Mouse (Mus musculus) midbrain, embryonic 11.5 days (tissue): ENCODE measurements around the gene Lamtor5. TPM values are rescaled to one million over a fixed set of nuclear protein-coding genes. Genes with fewer than 3 reads are reported as not detected.
"Not testable (repeated sequence)": the region's sequence is repeated elsewhere in the genome, so short reads cannot be mapped to it uniquely, and the experiment has no call there.

ENCODE experiments used
- ATAC-seq: fragments of 200-750 bp; cut with Nextera tagmentation; 2 replicates; pipeline ENCODE4 v1.8.0; 2017; ENCODE audit warnings: moderate TSS enrichment, moderate library complexity; ENCODE audit not compliant: low FRiP score
- DNase-seq: peaks from one replicate; pipeline ENCODE4 v3.0.0; 2015; ENCODE audit warnings: low spot score; ENCODE audit errors: missing footprints
- H3K27ac ChIP-seq: fragments of 300-500 bp; sonication (generic); 2 replicates; pipeline ENCODE4 v1.5.1; 2014; ENCODE audit warnings: low read depth, low read length
- H3K27me3 ChIP-seq: fragments of 300-500 bp; sonication (generic); 2 replicates; pipeline ENCODE4 v1.6.1; 2014; ENCODE audit warnings: mild to moderate bottlenecking, low read length, moderate library complexity, mixed read lengths; ENCODE audit not compliant: control insufficient read depth, insufficient read depth
- H3K36me3 ChIP-seq: fragments of 300-500 bp; sonication (generic); 2 replicates; pipeline ENCODE4 v1.6.1; 2014; ENCODE audit warnings: mild to moderate bottlenecking, low read length, moderate library complexity, mixed read lengths; ENCODE audit not compliant: control insufficient read depth, insufficient read depth
- H3K4me1 ChIP-seq: fragments of 300-500 bp; sonication (generic); 2 replicates; pipeline ENCODE4 v1.6.1; 2014; ENCODE audit warnings: low read length; ENCODE audit not compliant: control insufficient read depth, insufficient read depth
- H3K4me2 ChIP-seq: fragments of 300-500 bp; sonication (generic); 2 replicates; pipeline ENCODE4 v1.6.1; 2014; ENCODE audit warnings: mild to moderate bottlenecking, moderate library complexity
- H3K4me3 ChIP-seq: fragments of 300-500 bp; sonication (generic); 2 replicates; pipeline ENCODE4 v1.5.1; 2014; ENCODE audit warnings: low read depth, low read length
- H3K9ac ChIP-seq: fragments of 300-500 bp; sonication (generic); 2 replicates; pipeline ENCODE4 v1.6.1; 2014; ENCODE audit warnings: low read length
- H3K9me3 ChIP-seq: fragments of 300-500 bp; sonication (generic); 2 replicates; pipeline ENCODE4 v1.6.1; 2016; ENCODE audit warnings: low read length; ENCODE audit not compliant: control insufficient read depth
- WGBS: fragments of 180-500 bp; shearing (Covaris S2); extraction: QIAGEN DNeasy Blood & Tissue Kit; methylation state at CpG from one replicate; pipeline ENCODE4 v1.1.7; 2014; 5-methylcytosine and 5-hydroxymethylcytosine counted together
- polyA plus RNA-seq: library from polyadenylated mRNA; unstranded; fragments of >200 nt; fragmentation: Nextera tagmentation; extraction: Ambion mirVana; gene quantifications from 2 replicates; pipeline ENCODE4 v1.2.1, GENCODE M21; 2014

Lamtor5 gene
- polyA plus RNA-seq, 1 experiment from 2014 or later: 198 TPM

- Histone ChIP-seq H3K9ac (no peak overlapping the region), H3K4me3 (no peak overlapping the region), H3K36me3 (peaks cover 3% of the 10 kb centered on the region; the same call in 1 of the 2 replicates), H3K9me3 (no peaks in the 10 kb centered on the region), H3K27ac (no peak overlapping the region), H3K4me1 (no peaks in the 10 kb centered on the region), H3K27me3 (no peaks in the 10 kb centered on the region), H3K4me2 (no peak overlapping the region)
- DNase-seq (peak; percentile 69), ATAC-seq (no peak)
- 91% methylated on average over 2 of the region's 2 CpGs for WGBS
Measured at GRCm38 (mm10) chr3:107286123-107286522, 7.5 kb downstream of the Lamtor5 start.

DNA sequence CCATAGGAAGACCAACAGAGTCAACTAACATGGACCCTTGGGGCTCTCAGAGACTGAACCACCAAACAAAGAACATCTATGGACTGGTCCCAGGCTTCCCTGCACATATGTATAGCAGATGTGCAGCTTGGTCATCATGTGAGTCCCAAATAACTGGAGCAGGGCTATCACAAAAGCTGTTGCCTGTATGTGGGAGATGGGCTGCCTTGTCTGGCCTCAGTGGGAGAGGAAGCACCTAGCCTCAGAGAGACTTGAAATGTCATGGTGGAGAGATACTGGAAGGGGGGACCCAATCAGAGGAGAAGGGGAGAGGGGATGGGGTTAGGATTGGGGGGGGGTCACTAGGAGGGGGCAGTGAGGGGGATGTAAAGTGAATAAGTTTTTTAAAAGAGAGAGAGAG, 8.7 kb downstream of the Lamtor5 start:
- Histone ChIP-seq H3K36me3 (peaks cover 3% of the 10 kb centered on the region; the same call in 1 of the 2 replicates), H3K4me2 (no peak overlapping the region), H3K4me3 (no peak overlapping the region), H3K9me3 (no peaks in the 10 kb centered on the region), H3K27me3 (no peaks in the 10 kb centered on the region), H3K9ac (no peak overlapping the region), H3K27ac (no peak overlapping the region), H3K4me1 (no peaks in the 10 kb centered on the region)
- no peak for ATAC-seq
- DNase-seq: peak; percentile 66

DNA sequence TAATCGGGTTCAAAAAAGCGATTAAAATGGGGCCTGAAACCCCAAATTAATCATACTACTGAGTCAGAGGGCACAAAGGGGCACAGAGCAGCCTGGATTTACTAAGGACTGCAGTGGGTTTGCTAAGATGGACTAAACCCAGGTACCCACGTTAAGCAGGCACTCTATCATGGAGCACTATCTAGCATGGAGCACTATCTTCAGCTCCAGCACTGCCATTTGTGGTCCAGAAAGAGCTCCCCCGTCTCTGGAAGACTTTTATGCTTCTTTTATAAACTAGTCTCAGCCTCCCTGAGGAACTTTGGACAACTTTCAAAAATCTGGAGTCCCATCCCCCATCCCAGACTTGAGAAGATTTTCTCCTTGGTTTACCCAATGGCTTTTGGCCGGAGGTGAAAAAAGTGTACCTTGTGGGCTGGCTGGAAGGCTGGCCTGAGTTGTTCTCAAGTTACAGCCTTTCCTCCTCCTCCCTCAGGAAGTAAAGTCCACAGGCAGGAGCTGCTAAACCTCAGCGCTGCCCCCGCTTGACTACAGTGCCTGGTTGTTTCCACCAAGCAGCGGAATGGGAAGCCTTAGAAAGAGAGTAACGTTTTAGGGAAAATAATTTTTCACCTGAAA, 12.2 kb downstream of the Lamtor5 start, which contains the start of gene Slc16a4:
TSS of gene Slc16a4 (plus strand) at position 467 of the 618 bp plus-strand sequence.
- Histone ChIP-seq H3K36me3 (no peaks in the 10 kb centered on the region), H3K27ac (no peak within 1 kb of the TSS), H3K4me1 (no peaks in the 10 kb centered on the region), H3K9me3 (no peaks in the 10 kb centered on the region), H3K27me3 (no peaks in the 10 kb centered on the region), H3K4me2 (no peak within 1 kb of the TSS), H3K9ac (no peak within 1 kb of the TSS), H3K4me3 (no peak within 1 kb of the TSS)
- 30% methylated on average over 9 of the region's 9 CpGs for WGBS
- DNase-seq: peak; percentile 71
- no peak for ATAC-seq

DNA sequence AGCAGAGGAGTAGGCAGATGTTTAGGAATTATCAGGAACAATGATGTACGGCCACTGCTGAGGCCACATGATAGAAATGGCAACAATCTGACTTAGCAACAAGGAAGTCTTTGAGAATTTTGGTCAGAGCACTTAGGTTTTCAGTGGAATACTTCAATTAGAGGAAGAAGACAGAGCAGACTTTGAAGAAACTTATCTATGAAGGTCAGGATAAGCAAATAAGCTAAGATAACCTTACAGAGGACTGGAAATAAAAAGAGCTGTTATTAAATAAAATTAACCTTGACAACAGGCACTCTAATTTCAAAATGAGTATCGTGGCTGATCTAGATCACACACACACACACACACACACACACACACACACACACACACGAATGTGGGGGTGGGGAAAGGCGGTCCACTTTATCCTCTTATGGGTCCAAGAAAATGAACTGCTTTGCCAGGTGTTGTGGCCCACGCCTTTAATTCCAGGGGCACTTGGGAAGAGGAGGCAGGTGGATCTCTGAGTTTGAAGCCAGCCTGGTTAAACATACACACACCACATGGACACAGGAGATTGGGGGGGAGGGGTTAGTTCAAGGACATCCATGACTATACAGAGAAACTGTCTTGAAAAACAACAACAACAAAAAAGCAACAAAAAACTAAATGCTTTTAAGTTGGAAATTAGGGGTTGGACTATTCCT, 17.2 kb downstream of the Lamtor5 start:
- Histone ChIP-seq H3K36me3 (no peaks in the 10 kb centered on the region), H3K4me2 (no peak overlapping the region), H3K9ac (no peak overlapping the region), H3K27me3 (no peaks in the 10 kb centered on the region), H3K4me3 (no peak overlapping the region), H3K9me3 (no peaks in the 10 kb centered on the region), H3K27ac (no peak overlapping the region), H3K4me1 (no peaks in the 10 kb centered on the region)
- 92% methylated on average over 5 of the region's 5 CpGs for WGBS
- ATAC-seq (no peak), DNase-seq (peak; percentile 37)

GRCm38 (mm10) chr3:107296917-107297316, 18.3 kb downstream of the Lamtor5 start:
- H3K4me3 ChIP-seq, H3K36me3 ChIP-seq, H3K27me3 ChIP-seq, ATAC-seq, H3K9ac ChIP-seq, H3K4me1 ChIP-seq, H3K27ac ChIP-seq, H3K4me2 ChIP-seq, H3K9me3 ChIP-seq: not testable (repeated sequence)
- peak; percentile 59 for DNase-seq
- WGBS: 70% methylated on average over 4 of the region's 4 CpGs

DNA sequence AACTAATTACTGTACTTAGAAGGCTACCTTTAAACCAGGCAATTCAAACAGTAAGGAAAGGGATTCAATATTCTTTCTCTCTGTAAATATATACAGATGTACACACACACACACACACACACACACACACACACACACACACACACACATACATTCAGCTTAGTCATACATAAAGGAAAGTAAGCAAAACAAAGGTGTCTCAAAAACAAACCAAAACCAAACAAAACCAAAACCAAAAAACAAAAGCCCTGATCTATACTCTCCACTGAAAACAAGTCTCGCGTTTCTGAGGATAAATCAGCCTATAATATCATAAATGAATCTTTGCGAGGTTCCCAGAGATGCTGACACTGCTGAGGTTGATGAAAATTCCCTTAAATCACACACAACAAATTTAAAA, 38.7 kb downstream of the Lamtor5 start:
- H3K4me2 ChIP-seq: no peak overlapping the region
- DNase-seq (no peak), ATAC-seq (no peak)
- H3K4me3 ChIP-seq: no peak overlapping the region
- no peak overlapping the region for H3K9ac ChIP-seq
- H3K27ac ChIP-seq: no peak overlapping the region
- WGBS: 91% methylated on average over 3 of the region's 3 CpGs
- no peaks in the 10 kb centered on the region for H3K27me3 ChIP-seq
- no peaks in the 10 kb centered on the region for H3K4me1 ChIP-seq
- H3K36me3 ChIP-seq: peaks cover 2% of the 10 kb centered on the region
- H3K9me3 ChIP-seq: no peaks in the 10 kb centered on the region

DNA sequence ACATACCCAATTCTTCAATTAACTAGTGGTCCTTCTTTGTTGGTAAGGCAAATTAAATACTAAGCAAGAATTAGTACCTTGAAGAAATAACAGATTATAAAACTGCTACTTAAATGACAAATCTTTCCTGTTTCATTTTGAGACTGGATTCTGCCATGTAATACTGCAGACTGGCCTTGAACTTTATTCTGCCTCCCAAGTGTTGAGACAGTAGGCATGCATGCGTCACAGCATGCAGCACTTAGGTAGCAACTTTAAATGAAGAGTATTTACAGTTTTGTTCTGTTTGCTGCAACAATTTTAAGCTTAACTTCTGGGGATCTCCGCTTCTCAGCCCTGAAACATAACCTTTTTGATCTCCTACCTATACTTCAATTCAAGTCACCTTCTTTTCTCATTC, 42.5 kb downstream of the Lamtor5 start:
- Histone ChIP-seq H3K4me3 (no peak overlapping the region), H3K27me3 (no peaks in the 10 kb centered on the region), H3K27ac (no peak overlapping the region), H3K4me2 (no peak overlapping the region), H3K36me3 (peaks cover 6% of the 10 kb centered on the region), H3K9me3 (no peaks in the 10 kb centered on the region), H3K9ac (no peak overlapping the region), H3K4me1 (peaks cover 20% of the 10 kb centered on the region)
- WGBS: 94% methylated on average over 2 of the region's 2 CpGs
- no peak for ATAC-seq
- DNase-seq: no peak

- Histone ChIP-seq H3K27ac (no peak overlapping the region), H3K27me3 (no peaks in the 10 kb centered on the region), H3K4me3 (no peak overlapping the region), H3K36me3 (peaks cover 6% of the 10 kb centered on the region), H3K9me3 (no peaks in the 10 kb centered on the region), H3K4me2 (no peak overlapping the region), H3K9ac (no peak overlapping the region), H3K4me1 (peaks cover 20% of the 10 kb centered on the region)
- ATAC-seq (no peak), DNase-seq (no peak)
Measured at GRCm38 (mm10) chr3:107321776-107322175, 43.1 kb downstream of the Lamtor5 start.

- 96% methylated on average over 1 of the region's 1 CpGs for WGBS
- Histone ChIP-seq H3K36me3 (peaks cover 13% of the 10 kb centered on the region), H3K27me3 (no peaks in the 10 kb centered on the region), H3K27ac (no peak overlapping the region), H3K9ac (no peak overlapping the region), H3K4me1 (peaks cover 41% of the 10 kb centered on the region), H3K9me3 (no peaks in the 10 kb centered on the region), H3K4me2 (no peak overlapping the region), H3K4me3 (no peak overlapping the region)
- ATAC-seq: no peak
- DNase-seq: no peak
Measured at GRCm38 (mm10) chr3:107326442-107326841, 47.8 kb downstream of the Lamtor5 start.
